Mouse (Mus musculus): ENCODE data around the gene Usp13.

The Usp13 gene

GRCm38 (mm10) chr3:32939802-32940501 is 122.6 kb downstream of the Usp13 start:
- DNase-seq (ENCODE audit: low read depth, low spot score): no peak

- DNase-seq (ENCODE audit: low read depth, low spot score): no peak
These were observed 130.1 kb downstream of the Usp13 start for GRCm38 (mm10) chr3:32947486-32947885.

GRCm38 (mm10) chr3:32951382-32951781 is 134.0 kb downstream of the Usp13 start:
- DNase-seq (ENCODE audit: low read depth, low spot score): no peak

GRCm38 (mm10) chr3:32961494-32961893 is 144.1 kb downstream of the Usp13 start:
- no peak for DNase-seq (ENCODE audit: low read depth, low spot score)

DNA sequence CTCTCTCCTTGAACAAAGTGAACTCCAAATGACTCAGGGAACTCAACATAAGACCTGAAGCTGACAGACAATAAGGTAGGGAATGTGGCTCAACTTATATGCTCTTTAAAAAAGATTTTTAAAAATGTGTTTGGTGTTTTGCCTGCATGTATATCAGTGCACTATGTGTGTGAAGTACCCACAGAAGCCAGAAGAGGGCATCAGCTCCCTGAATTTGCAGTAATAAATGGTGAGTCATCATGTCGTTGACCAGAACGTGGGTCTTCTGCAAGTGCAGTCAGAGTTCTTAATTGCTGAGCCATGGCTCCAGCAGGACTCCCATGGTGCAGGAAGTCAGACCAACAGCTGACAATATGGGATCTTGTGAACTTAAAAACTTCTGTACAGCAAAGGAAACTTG is 148.2 kb downstream of the Usp13 start:
- DNase-seq (ENCODE audit: low read depth, low spot score): no peak

DNA sequence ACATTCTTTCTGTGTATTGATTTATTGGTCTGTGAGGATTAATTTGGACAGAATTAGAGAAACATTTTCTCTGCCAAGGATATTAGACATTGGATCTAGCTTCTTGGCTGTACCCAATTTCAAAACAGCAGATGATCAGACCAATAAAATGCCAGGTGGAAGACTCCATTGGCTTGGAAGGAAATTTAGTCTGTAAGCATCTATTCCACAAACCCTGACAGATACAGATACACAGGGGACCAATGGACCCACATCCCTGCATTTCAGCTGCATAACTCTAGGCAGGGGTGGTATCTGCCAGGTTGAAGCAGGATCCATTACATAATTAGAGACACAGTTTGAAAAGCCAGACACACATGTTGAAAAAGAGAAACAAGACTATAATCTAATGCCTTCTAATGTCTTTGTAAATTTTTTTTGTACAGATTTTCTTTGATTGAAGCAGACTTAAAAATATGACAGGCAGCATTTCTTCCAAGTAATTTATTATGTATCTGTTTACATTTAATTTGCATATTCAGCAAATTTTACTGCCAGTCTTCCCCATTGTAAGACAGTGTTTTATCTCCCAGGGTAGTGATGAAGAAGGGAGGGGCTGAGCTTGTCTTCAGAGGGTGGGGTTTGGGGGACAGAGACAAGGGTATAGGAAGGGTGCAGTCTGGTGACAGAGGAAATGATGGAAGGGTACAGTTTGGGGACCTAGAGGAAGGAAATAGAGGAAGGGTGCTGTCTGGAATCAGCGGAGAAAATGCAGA is 151.5 kb downstream of the Usp13 start:
- no peak for DNase-seq (ENCODE audit: low read depth, low spot score)

- no peak for DNase-seq (ENCODE audit: low read depth, low spot score)
These were observed 152.9 kb downstream of the Usp13 start for GRCm38 (mm10) chr3:32970257-32970656.

DNA sequence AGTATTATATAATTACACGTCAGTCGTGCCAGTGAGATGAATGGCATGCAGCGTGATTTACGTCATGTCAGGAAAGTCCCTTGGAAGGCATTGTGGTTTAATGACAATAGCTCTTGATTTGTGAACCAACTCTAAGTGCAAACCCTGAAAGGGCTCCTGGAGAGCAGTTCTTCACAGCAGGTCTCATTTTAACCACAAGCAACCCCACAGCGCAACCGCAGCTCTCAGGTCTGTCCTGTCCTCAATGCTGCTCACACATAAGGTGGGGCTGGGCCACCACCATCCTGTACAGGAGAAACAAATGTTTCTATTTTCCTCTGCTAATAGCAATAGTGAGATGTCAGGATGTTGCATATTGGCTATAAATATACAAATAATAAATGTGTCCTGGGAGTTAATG is 161.9 kb downstream of the Usp13 start:
- DNase-seq (ENCODE audit: low read depth, low spot score): no peak

- DNase-seq (ENCODE audit: low read depth, low spot score): no peak
These were observed 162.6 kb downstream of the Usp13 start for GRCm38 (mm10) chr3:32979981-32980380.

- no peak for DNase-seq (ENCODE audit: low read depth, low spot score)
These were observed 167.8 kb downstream of the Usp13 start for GRCm38 (mm10) chr3:32985141-32985540.
